Mouse (Mus musculus) liver, embryonic 14.5 days (tissue): Measurements from ENCODE around the gene Dlec1. TPM values are rescaled to one million over a fixed set of nuclear protein-coding genes. Genes with fewer than 3 reads are reported as not detected.

ENCODE experiments used
- ATAC-seq: fragments of 200-750 bp; cut with Nextera tagmentation; 2 replicates; pipeline ENCODE4 v1.8.0; 2017; ENCODE audit warnings: moderate number of reproducible peaks, mild to moderate bottlenecking, moderate library complexity; ENCODE audit not compliant: insufficient read depth
- DNase-seq, 3 experiments: peaks; one replicate each; pipeline ENCODE4 v3.0.0-alpha.2; 2012 to 2013; ENCODE audit warnings: low read depth in 3 of 3, low spot score in 3 of 3
- H3K27ac ChIP-seq: fragments of 300-500 bp; sonication (generic); 2 replicates; pipeline ENCODE4 v1.5.1; 2014; ENCODE audit warnings: moderate library complexity, mild to moderate bottlenecking, control low read depth, inconsistent platforms
- H3K27me3 ChIP-seq: fragments of 300-500 bp; sonication (generic); 2 replicates; pipeline ENCODE4 v1.6.1; 2014; ENCODE audit warnings: mild to moderate bottlenecking, low read length, moderate library complexity; ENCODE audit not compliant: control insufficient read depth, insufficient read depth
- H3K36me3 ChIP-seq: fragments of 300-500 bp; sonication (generic); replicated peaks from 2 replicates; pipeline ENCODE4 v1.6.1; 2014; ENCODE audit warnings: low read depth; ENCODE audit not compliant: control insufficient read depth, insufficient read depth
- H3K4me1 ChIP-seq, 2 experiments: fragments of 200-500 bp in 1 of 2; fragments of 300-500 bp in 1 of 2; sonication (generic) in 1 of 2; replicated peaks; 2 replicates each; pipeline ENCODE4 v1.6.1; 2012 to 2014; ENCODE audit warnings: antibody characterized with exemption in 1 of 2, inconsistent platforms in 1 of 2, low read length in 1 of 2; ENCODE audit not compliant: control insufficient read depth in 2 of 2, insufficient read depth in 2 of 2
- H3K4me2 ChIP-seq: fragments of 300-500 bp; sonication (generic); 2 replicates; pipeline ENCODE4 v1.6.1; 2014; ENCODE audit warnings: low read depth, mild to moderate bottlenecking, control low read depth, moderate library complexity
- H3K4me3 ChIP-seq, 2 experiments: fragments of 200-500 bp in 1 of 2; fragments of 300-500 bp in 1 of 2; sonication (generic) in 1 of 2; 2 replicates each; pipeline ENCODE4 v1.5.1; 2012 to 2014; ENCODE audit warnings: low read depth in 2 of 2, low read length in 2 of 2, mild to moderate bottlenecking in 2 of 2, control low read depth in 1 of 2, inconsistent platforms in 1 of 2, moderate library complexity in 1 of 2; ENCODE audit not compliant: insufficient read depth in 1 of 2
- H3K9ac ChIP-seq: fragments of 300-500 bp; sonication (generic); replicated peaks from 2 replicates; pipeline ENCODE4 v1.6.1; 2014; ENCODE audit warnings: mild to moderate bottlenecking, control low read depth, moderate library complexity
- H3K9me3 ChIP-seq: fragments of 300-500 bp; sonication (generic); 2 replicates; pipeline ENCODE4 v1.6.1; 2016; ENCODE audit warnings: low read length, mixed read lengths; ENCODE audit not compliant: control insufficient read depth
- CTCF ChIP-seq: IDR thresholded peaks from 2 replicates; pipeline ENCODE4 v1.5.1; 2016; ENCODE audit warnings: antibody characterized with exemption, low read depth, control low read depth
- EP300 ChIP-seq: IDR thresholded peaks from 2 replicates; pipeline ENCODE4 v1.6.1; 2016; ENCODE audit warnings: antibody characterized with exemption, low read depth
- WGBS: fragments of 180-500 bp; shearing (Covaris S2); extraction: QIAGEN DNeasy Blood & Tissue Kit; methylation state at CpG from one replicate; pipeline ENCODE4 v1.1.7; 2014; ENCODE audit not compliant: insufficient replicate concordance; 5-methylcytosine and 5-hydroxymethylcytosine counted together
- polyA plus RNA-seq, 2 experiments: library from polyadenylated mRNA; depleted of rRNA in 1 of 2; stranded (reverse) in 1 of 2; unstranded in 1 of 2; fragments of >200 nt; fragmentation: Nextera tagmentation in 1 of 2; extraction: Ambion mirVana in 1 of 2; gene quantifications; 2 replicates each; pipeline versions ENCODE4 v1.2.1 to v1.2.3; 2012 to 2014

Gene Dlec1
- polyA plus RNA-seq, 2 experiments = 0.04 to 0.06 TPM

DNA sequence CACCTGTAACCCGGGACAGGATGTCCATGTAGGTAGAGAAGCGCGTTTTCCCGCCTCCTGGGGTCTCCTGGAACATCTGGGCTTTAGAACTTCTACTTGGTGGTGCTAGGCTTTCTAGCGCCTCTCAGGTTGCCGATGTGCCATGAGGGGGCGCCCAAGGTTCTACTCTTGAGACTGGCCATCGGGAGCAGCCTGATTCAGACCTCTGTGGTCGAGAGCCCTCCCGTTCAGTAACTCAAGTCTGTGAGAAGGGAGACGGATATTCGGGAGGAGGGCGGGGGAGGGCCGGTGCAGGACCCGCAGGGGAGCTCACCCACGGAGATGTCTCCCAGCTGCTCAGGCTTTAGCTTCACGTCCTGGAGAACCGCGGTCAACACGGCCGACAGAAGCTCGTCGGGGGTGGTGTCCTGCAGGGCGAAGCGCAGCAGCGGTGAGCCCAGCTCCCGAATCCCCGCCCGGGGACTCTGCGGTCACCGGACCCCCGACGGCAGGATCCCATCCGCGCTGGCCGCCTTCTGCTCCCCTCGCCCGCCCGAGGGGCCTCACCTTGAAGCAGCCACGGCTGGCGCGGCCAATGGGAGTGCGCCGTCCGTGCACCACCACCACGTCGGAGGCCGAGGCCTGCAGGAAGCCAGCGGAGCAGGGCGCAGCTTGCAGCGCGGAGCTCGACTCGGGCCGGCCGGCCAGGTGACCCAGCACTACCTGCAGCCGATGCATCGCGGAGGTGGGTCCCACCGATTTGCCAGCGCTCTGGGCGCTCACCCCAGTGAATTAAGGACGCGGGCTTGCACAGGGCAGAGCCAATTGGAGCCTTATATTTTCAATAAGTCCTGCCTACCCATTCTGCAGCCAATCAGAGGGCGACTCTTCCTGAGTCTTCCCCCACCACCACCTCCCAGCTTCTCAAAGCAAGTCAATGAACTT is 54.3 kb downstream of the Dlec1 start, which contains the start of gene Acaa1b:
Acaa1b (minus strand) TSS at position 816 of the 924 bp plus-strand sequence.
- Histone ChIP-seq H3K9me3 (no peaks in the 10 kb centered on the region), H3K36me3 (no peaks in the 10 kb centered on the region), H3K27me3 (peaks cover 7% of the 10 kb centered on the region), H3K4me2 (peak within 1 kb of the TSS; percentile 50), H3K9ac (no peak within 1 kb of the TSS), H3K4me1 (0 out of 4 replicates have a peak, but pooled peaks cover 0 to 4% of the 10 kb centered on the region in 2 experiments), H3K27ac (no peak within 1 kb of the TSS), H3K4me3 (peak within 1 kb of the TSS; percentile 44 to 52)
- TF ChIP-seq CTCF (peak; percentile 70), EP300 (no peak)
- 2% methylated on average over 65 of the region's 65 CpGs for WGBS
- DNase-seq = peak in 2 of 3 experiments; percentile 26 to 29
- ATAC-seq = peak; percentile 32; the same call in 1 of the 2 replicates

DNA sequence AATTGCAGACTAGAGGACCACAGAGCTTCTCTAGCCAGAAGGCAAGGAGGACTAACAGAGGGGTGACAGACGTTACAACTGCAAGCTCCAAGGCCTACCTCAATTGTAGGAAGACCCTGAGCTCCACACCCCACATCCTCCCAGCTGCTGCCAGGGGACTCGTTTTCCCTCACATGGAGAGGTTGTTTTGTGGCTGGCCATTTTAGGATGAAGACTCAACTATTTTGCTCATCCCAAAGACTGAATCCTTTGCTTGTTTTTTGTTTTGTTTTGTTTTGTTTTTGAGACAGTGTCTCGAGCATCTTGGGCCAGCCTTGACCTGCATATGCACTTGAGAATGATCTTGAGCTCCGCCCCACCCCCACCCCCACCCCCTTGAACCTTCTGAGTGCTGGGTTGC is 56.6 kb downstream of the Dlec1 start, which contains the start of gene Gm47289:
Gm47289 (plus strand) TSS at position 301 of the 400 bp plus-strand sequence.
- H3K27me3 ChIP-seq = peaks cover 7% of the 10 kb centered on the region
- no peak within 1 kb of the TSS for H3K4me3 ChIP-seq
- H3K9me3 ChIP-seq = no peaks in the 10 kb centered on the region
- no peak within 1 kb of the TSS for H3K27ac ChIP-seq
- TF ChIP-seq EP300 = no peak
- TF ChIP-seq CTCF = no peak
- H3K9ac ChIP-seq = no peak within 1 kb of the TSS
- DNase-seq (no peak), ATAC-seq (no peak)
- H3K4me1 ChIP-seq = 0 out of 4 replicates have a peak, but pooled peaks cover 0 to 4% of the 10 kb centered on the region in 2 experiments
- no peaks in the 10 kb centered on the region for H3K36me3 ChIP-seq
- no peak within 1 kb of the TSS for H3K4me2 ChIP-seq
- 31% methylated on average over 4 of the region's 4 CpGs for WGBS

DNA sequence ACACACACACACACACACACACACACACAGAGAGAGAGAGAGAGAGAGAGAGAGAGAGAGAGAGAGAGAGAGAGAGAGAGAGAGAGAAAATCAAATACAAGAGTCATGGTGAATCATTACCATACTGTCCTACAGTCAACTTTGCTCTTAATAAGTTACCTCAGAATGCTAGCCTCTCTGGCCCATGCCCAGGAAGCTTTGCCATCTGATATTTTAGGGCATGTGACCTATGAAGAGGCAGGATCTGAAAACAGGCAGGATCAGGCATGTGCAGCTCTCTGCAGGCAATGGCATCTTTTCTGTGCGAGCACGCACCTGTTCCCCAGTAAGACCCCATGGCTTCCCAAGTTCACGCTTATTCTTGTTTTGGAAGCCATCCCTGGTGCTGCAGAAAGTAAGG is 58.4 kb downstream of the Dlec1 start:
- WGBS = 76% methylated on average over 3 of the region's 3 CpGs
- H3K4me3 ChIP-seq = no peak overlapping the region
- no peak overlapping the region for H3K27ac ChIP-seq
- no peak overlapping the region for H3K4me2 ChIP-seq
- H3K9ac ChIP-seq = no peak overlapping the region
- ATAC-seq (no peak), DNase-seq (no peak)
- H3K4me1 ChIP-seq = peaks cover 0 to 4% of the 10 kb centered on the region in 2 experiments; a peak in 1 of 4 replicates
- no peaks in the 10 kb centered on the region for H3K36me3 ChIP-seq
- H3K27me3 ChIP-seq = peaks cover 7% of the 10 kb centered on the region
- no peak for TF ChIP-seq CTCF
- no peak for TF ChIP-seq EP300
- no peaks in the 10 kb centered on the region for H3K9me3 ChIP-seq

DNA sequence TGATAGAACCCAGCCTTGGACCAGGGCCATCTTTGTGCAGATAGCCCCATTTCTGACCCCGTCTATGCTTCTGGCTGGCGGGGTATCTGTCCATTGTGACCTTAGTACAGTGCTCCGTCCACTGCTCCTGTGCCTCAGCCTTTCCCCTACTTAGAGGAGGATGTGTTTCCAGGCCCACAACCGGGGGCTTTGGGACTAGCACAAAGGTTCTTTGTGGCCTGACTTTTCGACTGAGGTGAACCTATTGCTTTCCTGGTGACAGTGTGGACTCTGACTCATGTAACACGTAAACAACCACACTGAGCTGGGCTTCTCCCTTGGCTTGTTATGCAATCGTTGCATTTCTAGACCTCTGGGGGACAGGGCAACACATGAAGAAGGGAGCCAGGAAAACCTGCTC is 62.5 kb downstream of the Dlec1 start:
- H3K4me2 ChIP-seq = no peak overlapping the region
- peaks cover 0 to 2% of the 10 kb centered on the region in 2 experiments; a peak in 1 of 4 replicates for H3K4me1 ChIP-seq
- H3K27ac ChIP-seq = no peak overlapping the region
- TF ChIP-seq CTCF (no peak), EP300 (no peak)
- no peaks in the 10 kb centered on the region for H3K36me3 ChIP-seq
- H3K9ac ChIP-seq = no peak overlapping the region
- 62% methylated on average over 7 of the region's 7 CpGs for WGBS
- ATAC-seq = peak; percentile 55; the same call in 1 of the 2 replicates
- H3K27me3 ChIP-seq = no peaks in the 10 kb centered on the region
- H3K9me3 ChIP-seq = no peaks in the 10 kb centered on the region
- DNase-seq = no peak
- H3K4me3 ChIP-seq = no peak overlapping the region

DNA sequence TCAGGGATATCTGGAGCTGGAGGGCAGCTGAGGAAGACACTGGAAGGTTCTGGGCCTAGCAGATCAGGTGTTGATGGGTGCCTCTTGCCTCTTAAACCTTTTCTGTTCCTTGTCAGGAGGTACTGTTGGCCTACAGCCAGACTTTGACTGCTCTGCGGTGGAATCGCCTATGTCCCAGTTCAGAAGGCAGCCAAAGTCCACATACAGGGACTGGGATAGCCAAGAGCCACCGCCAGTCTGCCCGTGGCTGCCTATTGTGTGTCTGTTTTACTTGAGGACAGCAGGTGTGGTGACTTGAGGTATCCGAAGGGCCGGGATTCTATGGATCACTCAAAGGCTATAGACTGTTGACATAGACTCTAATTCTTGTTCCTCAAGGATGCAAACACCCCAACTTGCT is 63.3 kb downstream of the Dlec1 start:
- Histone ChIP-seq H3K9me3 (no peaks in the 10 kb centered on the region), H3K4me1 (peaks cover 0 to 2% of the 10 kb centered on the region in 2 experiments; a peak in 1 of 4 replicates), H3K4me2 (no peak overlapping the region), H3K9ac (no peak overlapping the region), H3K27me3 (no peaks in the 10 kb centered on the region), H3K27ac (no peak overlapping the region), H3K36me3 (no peaks in the 10 kb centered on the region), H3K4me3 (no peak overlapping the region)
- 71% methylated on average over 6 of the region's 6 CpGs for WGBS
- ATAC-seq = no peak
- no peak for DNase-seq
- TF ChIP-seq EP300 = no peak
- TF ChIP-seq CTCF = no peak
